Comparison of ENCODE assay signal across 19 mouse cellular contexts in the genomic region with DNA sequence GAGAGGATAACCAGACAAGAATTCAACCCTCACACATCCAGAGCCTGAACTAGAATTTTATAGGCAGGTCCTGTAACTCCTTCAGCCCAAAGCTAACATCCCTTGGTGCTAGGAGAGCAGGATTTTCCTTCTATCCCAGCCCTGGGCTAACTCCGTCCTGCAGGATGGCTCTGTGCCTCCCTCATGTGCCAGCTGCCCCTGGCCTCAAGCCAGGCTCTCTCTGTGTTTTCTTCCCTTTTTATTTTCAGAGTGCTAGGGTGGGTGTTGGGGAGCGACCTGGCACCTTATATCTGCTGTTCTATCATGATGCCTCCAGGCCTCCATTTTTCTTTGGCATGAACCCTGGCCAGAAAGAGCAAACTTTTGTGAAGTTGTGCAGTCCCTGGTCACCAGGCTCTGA. TPM values are rescaled to one million over a fixed set of nuclear protein-coding genes. Genes with fewer than 3 reads are reported as not detected.
DNase-seq lines count a peak whose midpoint lies in the region; ATAC-seq lines count a peak whose summit lies in the region.
"Had no signal": no experiment of that assay in that cellular context is flagged by ENCODE, and none has a peak within 500 bp of the region (broad histone marks: within the 10 kb centered on the region; RNA-seq: fewer than 3 reads in every experiment).

No protein-coding gene starts in this region.

- ATAC-seq in inflammation-experienced regulatory T-cells, adult 6 months, result no peak
- ATAC-seq: hindbrain, embryonic 16.5 days had no signal

- peak; percentile 11 to 38 for DNase-seq in cerebellum, postnatal 25 days
- DNase-seq in cerebellum, adult 9-10 months, result no peak
- DNase-seq in layer of hippocampus, adult 11-12 months (ENCODE audit: low spot score), result peak; percentile 30
- no peak for DNase-seq in layer of hippocampus, adult 9-11 months
- peak; percentile 13 for DNase-seq in right cerebral cortex, postnatal 4 days
- DNase-seq in right cerebral cortex, adult 18-20 months, result no peak
- DNase-seq: cerebellum, adult 8-10 months; kidney, adult 11 months; lung, adult 18-20 months had no signal

RNA-seq across cellular contexts. Expression of gene Chst4, which starts 3.4 kb away (rescaled TPM):
- polyA plus RNA-seq in inflammation-experienced regulatory T-cells, adult 6 months (2017; shearing (Covaris generic)), result not detected
- polyA plus RNA-seq: C2C12; embryonic facial prominence, embryonic 13.5 days; hindbrain, embryonic 16.5 days; limb, embryonic 11.5 days; liver, embryonic 11.5 days; thymus, postnatal 0 days had no signal

RNA-seq across cellular contexts. Expression of gene Zfp612, which starts 43.4 kb away (rescaled TPM):
- polyA plus RNA-seq in inflammation-experienced regulatory T-cells, adult 6 months (2017; shearing (Covaris generic)), result 1 to 10 TPM; 3.0 to 7.1 (median 4.1) TPM
- polyA plus RNA-seq: C2C12 had no signal

RNA-seq across cellular contexts. Expression of gene Tat, which starts 45.9 kb away (rescaled TPM):
- polyA plus RNA-seq in inflammation-experienced regulatory T-cells, adult 6 months (2017; shearing (Covaris generic)), result not detected
- polyA plus RNA-seq: C2C12; embryonic facial prominence, embryonic 13.5 days; heart, embryonic 11.5 days; hindbrain, embryonic 16.5 days; kidney, embryonic 16.5 days; limb, embryonic 11.5 days; stomach, embryonic 15.5 days had no signal

Comparison
In these comparisons a context has a peak if more than half of its experiments do, and no peak if none do; other contexts are left out.
1. DNase-seq: peak in cerebellum, postnatal 25 days (2 of 2), layer of hippocampus, adult 11-12 months (single experiment) and right cerebral cortex, postnatal 4 days (single experiment); none in cerebellum, adult 9-10 months (single experiment), layer of hippocampus, adult 9-11 months (single experiment) and right cerebral cortex, adult 18-20 months (single experiment).